Mouse (Mus musculus): ENCODE data around the gene Srrm4. TPM values are rescaled to one million over a fixed set of nuclear protein-coding genes. Genes with fewer than 3 reads are reported as not detected.
"Not testable (repeated sequence)": the region's sequence is repeated elsewhere in the genome, so short reads cannot be mapped to it uniquely, and the experiment has no call there.

Srrm4 gene
- polyA plus RNA-seq, 1 experiment from 2014 or later = 23.7 TPM

DNA sequence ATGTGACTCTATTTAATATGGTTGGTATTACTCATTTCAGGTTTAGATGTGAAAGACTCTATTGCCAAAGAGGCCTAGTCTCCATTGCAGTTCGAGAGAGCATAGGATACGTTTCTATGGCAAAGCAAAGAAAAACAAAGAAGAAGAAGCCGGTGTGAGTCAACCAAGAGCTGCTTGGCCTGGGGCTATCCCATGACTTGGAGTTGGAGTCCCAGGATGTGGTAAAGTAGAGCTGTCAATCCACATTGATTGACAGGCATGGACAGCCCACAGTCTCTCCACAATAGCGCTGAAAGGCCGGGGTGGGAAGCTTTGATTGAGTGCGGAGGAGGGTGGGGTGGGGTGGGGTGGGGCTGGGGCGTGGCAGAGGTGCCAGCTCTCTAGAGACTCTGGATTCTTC, 158.7 kb downstream of the Srrm4 start:
- no peaks in the 10 kb centered on the region for H3K27me3 ChIP-seq (replicated peaks)
- H3K4me2 ChIP-seq (replicated peaks) = no peak overlapping the region
- no peaks in the 10 kb centered on the region for H3K9me3 ChIP-seq
- H3K4me3 ChIP-seq = no peak overlapping the region
- WGBS = 59% methylated on average over 7 of the region's 7 CpGs
- H3K9ac ChIP-seq = no peak overlapping the region
- H3K36me3 ChIP-seq = no peaks in the 10 kb centered on the region
- H3K27ac ChIP-seq = no peak overlapping the region
- H3K4me1 ChIP-seq = peaks cover 3% of the 10 kb centered on the region; the same call in 1 of the 2 replicates
- no peak for ATAC-seq (ENCODE audit: low FRiP score, low read depth)

DNA sequence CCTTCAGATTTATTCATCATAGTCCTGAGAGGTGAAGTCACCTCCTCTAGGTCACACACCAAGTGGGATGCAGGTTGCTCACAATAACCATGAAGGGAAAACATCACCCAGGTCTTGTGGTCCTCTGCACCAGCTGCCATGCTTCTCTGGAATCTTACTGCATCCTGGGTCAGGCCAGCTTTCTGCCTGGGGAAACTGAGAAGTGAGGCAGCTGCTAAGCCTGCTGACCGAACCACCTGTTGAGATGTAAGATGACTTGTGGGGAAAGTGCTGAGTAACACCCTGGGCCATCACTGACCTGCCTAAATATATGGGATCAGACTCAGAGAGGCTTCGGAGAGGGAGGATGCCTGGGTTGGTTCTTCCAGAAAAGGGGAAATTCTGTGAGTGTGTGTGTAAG, 164.9 kb downstream of the Srrm4 start:
- Histone ChIP-seq H3K4me1 (peaks cover 15% of the 10 kb centered on the region), H3K9ac (no peak overlapping the region), H3K27ac (no peak overlapping the region), H3K9me3 (no peaks in the 10 kb centered on the region), H3K36me3 (no peaks in the 10 kb centered on the region), H3K4me3 (no peak overlapping the region), H3K4me2 (replicated peaks) (no peak overlapping the region), H3K27me3 (replicated peaks) (peaks cover 5% of the 10 kb centered on the region)
- no peak for ATAC-seq (ENCODE audit: low FRiP score, low read depth)
- 84% methylated on average over 2 of the region's 2 CpGs for WGBS

DNA sequence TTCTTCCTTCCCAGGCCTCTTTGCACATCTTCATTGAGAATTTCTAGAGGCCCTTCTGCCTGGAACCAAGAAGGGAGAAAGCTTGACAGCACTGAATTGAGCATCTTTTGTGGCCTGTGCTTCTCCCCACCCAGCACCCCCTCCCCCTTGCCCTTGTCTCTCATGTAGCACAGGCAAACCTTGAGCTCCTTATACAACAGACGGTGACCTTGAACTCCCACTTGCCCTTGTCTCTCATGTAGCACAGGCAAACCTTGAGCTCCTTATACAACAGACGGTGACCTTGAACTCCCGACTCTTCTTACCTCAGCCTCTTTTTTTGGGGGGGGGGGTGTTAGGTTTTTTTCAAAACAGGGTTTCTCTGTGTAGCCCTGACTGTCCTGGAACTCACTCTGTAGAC, 165.9 kb downstream of the Srrm4 start:
- H3K27me3 ChIP-seq (replicated peaks); H3K27ac ChIP-seq; H3K9me3 ChIP-seq; H3K4me2 ChIP-seq (replicated peaks); H3K36me3 ChIP-seq; ATAC-seq (ENCODE audit: low FRiP score, low read depth); H3K4me3 ChIP-seq; H3K9ac ChIP-seq: not testable (repeated sequence)
- H3K4me1 ChIP-seq = peaks cover 18% of the 10 kb centered on the region
- WGBS = 82% methylated on average over 3 of the region's 3 CpGs

DNA sequence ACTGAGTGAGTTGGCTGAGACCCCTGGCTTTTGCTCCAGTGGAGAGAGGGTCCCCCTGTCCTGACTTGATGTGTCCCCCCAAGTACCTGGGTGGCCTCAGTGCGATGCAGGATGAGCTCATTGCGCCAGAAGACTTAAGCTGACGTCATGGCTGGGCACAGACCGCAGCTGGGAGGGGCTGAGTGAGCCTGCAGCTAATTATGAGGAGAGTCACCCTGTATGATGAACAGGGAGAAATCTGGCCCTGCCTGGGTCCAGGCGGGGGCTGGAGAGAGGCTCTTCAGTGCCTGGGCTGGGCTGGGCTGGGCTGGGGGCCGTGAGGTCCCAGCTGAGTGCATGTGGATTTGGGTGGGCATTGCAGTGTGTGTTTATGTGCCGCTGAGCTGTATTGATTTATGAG, 166.3 kb downstream of the Srrm4 start:
- Histone ChIP-seq H3K4me3 (no peak overlapping the region), H3K9me3 (no peaks in the 10 kb centered on the region), H3K27ac (no peak overlapping the region), H3K9ac (no peak overlapping the region), H3K4me1 (peaks cover 21% of the 10 kb centered on the region), H3K27me3 (replicated peaks) (peaks cover 7% of the 10 kb centered on the region), H3K4me2 (replicated peaks) (no peak overlapping the region), H3K36me3 (no peaks in the 10 kb centered on the region)
- ATAC-seq (ENCODE audit: low FRiP score, low read depth) = 0 out of 2 replicates have a peak, but pooled peaks have one; percentile 35
- 65% methylated on average over 7 of the region's 7 CpGs for WGBS

DNA sequence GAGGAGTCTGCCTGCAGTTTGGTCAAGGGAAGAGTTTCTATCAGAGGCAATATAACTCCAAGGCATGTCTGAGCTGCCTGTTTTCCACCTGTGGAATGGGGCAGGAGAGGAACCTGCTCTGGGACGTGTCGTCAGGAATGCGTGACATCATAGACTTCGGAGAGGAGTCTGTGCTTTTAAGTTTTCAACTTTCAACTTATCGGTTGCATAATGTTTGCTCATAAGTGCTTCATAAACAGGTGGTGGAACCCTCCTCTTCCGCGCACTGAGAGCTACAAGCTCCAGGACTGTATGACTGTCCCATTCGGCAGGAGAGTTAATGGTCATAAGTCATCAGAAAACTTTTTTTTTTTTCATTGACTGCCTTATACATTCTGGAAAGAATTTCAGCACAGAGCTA, 167.9 kb downstream of the Srrm4 start:
- no peak overlapping the region for H3K9ac ChIP-seq
- peaks cover 21% of the 10 kb centered on the region for H3K4me1 ChIP-seq
- H3K9me3 ChIP-seq = no peaks in the 10 kb centered on the region
- peaks cover 7% of the 10 kb centered on the region for H3K27me3 ChIP-seq (replicated peaks)
- H3K27ac ChIP-seq = no peak overlapping the region
- ATAC-seq (ENCODE audit: low FRiP score, low read depth) = no peak
- WGBS = 78% methylated on average over 8 of the region's 8 CpGs
- H3K36me3 ChIP-seq = no peaks in the 10 kb centered on the region
- H3K4me3 ChIP-seq = no peak overlapping the region
- H3K4me2 ChIP-seq (replicated peaks) = no peak overlapping the region

DNA sequence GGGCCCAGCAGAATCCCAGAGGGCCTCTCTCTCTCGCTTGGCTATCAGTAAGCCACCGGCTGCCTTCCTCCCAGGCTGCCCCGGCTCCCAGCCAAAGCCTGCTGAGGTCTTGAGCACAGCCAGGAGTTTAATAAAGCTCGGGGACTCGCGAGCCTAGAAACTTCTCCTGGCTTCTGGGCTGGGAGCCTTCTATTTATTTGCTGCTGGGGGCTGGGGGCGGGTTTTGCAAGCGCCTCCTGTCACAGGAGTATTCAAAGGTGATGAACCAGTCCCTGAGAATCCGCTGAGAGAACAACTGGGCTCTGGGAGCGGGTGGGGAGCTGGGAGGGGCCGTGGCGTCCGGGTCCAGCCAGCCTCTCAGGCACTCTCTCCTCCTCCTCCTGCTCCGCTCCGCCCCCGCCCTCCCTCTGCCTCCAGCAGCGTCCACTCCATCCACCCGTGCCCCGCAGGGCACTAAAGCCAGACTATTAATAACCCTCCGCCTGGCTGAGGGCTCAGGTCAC, 168.9 kb downstream of the Srrm4 start, which contains the start of gene Hspb8:
Hspb8 (minus strand) TSS at position 166 of the 503 bp plus-strand sequence.
- WGBS = under 1% methylated on average over 19 of the region's 20 CpGs
- 0 out of 2 replicates have a peak, but pooled peaks have one; percentile 34 for ATAC-seq (ENCODE audit: low FRiP score, low read depth)
- Histone ChIP-seq H3K4me3 (peak within 1 kb of the TSS; percentile 18; the same call in 1 of the 2 replicates), H3K9ac (peak within 1 kb of the TSS; percentile 41; the same call in 1 of the 2 replicates), H3K36me3 (no peaks in the 10 kb centered on the region), H3K9me3 (no peaks in the 10 kb centered on the region), H3K4me2 (replicated peaks) (peak within 1 kb of the TSS; percentile 62), H3K27ac (no peak within 1 kb of the TSS), H3K4me1 (peaks cover 21% of the 10 kb centered on the region), H3K27me3 (replicated peaks) (peaks cover 7% of the 10 kb centered on the region)

DNA sequence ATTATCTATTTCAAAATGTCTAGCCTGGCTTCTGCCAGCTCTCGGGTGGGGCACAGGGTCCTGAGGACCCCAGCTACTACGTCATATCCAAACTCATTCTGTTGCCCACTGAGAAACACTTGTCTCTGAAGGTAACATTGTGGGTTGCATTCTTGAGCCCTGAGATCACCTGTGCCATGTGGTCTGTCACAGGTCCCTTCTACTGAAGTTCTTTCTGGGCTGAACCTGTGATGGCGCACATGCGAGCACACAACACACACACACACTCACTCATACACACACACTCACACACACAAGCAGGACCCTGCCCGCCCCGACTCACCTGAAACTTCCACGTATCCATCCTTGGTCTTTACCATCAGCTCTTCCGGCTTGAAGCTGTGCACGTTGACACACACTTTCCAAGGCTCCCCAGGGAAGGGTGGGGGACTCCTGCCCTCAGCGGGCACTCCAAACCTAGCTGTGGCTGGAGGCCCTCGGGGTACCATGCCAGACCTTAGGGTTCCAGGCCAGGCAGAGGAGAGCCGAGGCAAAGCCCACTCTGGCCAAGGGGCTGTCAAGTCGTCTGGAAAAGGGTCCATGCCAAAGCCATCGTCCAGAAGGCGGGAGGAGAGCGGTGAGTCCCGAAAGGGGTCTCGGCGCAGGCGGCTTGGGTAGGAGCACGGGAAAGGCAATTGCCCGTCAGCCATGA, 169.7 kb downstream of the Srrm4 start:
- H3K9ac ChIP-seq = no peak overlapping the region
- 0 out of 2 replicates have a peak overlapping the region, but pooled peaks have one; percentile 7 for H3K4me3 ChIP-seq
- peak overlapping the region; percentile 62 for H3K4me2 ChIP-seq (replicated peaks)
- H3K36me3 ChIP-seq = no peaks in the 10 kb centered on the region
- WGBS = 55% methylated on average over 22 of the region's 22 CpGs
- no peaks in the 10 kb centered on the region for H3K9me3 ChIP-seq
- peaks cover 7% of the 10 kb centered on the region for H3K27me3 ChIP-seq (replicated peaks)
- peaks cover 21% of the 10 kb centered on the region for H3K4me1 ChIP-seq
- H3K27ac ChIP-seq = no peak overlapping the region
- no peak for ATAC-seq (ENCODE audit: low FRiP score, low read depth)

DNA sequence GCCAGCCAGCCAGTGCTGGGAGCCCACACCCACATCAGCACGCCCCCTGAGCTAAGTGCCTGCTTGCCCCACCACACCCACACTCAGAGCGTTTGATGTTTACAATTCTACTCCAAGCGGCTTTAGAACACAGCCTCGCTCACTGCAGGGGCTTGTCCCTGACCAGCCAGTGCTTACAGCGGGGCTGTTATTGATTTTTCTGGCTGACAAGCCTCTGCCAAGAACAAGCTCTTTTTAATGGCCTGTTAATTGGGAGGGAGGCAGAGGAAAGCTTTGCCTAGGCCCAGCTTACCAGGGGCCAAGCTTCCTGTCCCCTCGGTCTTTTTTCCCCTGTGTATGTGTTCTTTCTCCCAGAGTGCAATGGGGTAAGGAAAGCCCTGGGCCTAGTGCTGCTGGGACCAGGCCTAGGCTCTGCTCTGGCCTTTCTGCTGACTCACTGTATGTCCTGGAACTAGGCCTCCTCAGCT, 170.8 kb downstream of the Srrm4 start:
- H3K9ac ChIP-seq = no peak overlapping the region
- H3K9me3 ChIP-seq = no peaks in the 10 kb centered on the region
- H3K27ac ChIP-seq = no peak overlapping the region; the same call in 1 of the 2 replicates
- no peaks in the 10 kb centered on the region for H3K36me3 ChIP-seq
- WGBS = 8% methylated on average over 6 of the region's 6 CpGs
- peaks cover 7% of the 10 kb centered on the region for H3K27me3 ChIP-seq (replicated peaks)
- H3K4me1 ChIP-seq = peaks cover 23% of the 10 kb centered on the region
- H3K4me3 ChIP-seq = no peak overlapping the region
- no peak for ATAC-seq (ENCODE audit: low FRiP score, low read depth)
- 0 out of 2 replicates have a peak overlapping the region, but pooled peaks have one; percentile 9 for H3K4me2 ChIP-seq (replicated peaks)

DNA sequence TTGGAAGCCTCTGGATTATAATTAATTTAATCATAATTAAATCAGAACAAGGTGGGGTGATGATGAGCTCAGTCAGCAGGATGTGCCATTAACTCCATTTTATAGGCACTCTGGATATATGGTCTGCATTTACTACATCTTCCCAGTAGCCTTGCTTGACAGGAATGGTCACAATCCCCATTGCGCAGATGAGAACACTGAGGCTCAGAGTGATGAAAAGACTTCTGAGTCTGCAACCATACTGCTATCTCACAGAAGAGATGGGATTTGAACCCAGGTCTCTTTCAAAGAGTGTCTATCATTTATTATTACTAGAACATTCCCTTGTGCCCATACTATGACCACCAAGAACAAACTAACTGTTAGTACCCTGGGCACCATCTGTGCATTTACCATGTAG, 171.4 kb downstream of the Srrm4 start:
- H3K4me3 ChIP-seq = no peak overlapping the region
- WGBS = 95% methylated on average over 1 of the region's 1 CpGs
- 0 out of 2 replicates have a peak overlapping the region, but pooled peaks have one; percentile 9 for H3K4me2 ChIP-seq (replicated peaks)
- H3K4me1 ChIP-seq = peaks cover 24% of the 10 kb centered on the region
- H3K9me3 ChIP-seq = no peaks in the 10 kb centered on the region
- no peaks in the 10 kb centered on the region for H3K36me3 ChIP-seq
- no peak overlapping the region for H3K27ac ChIP-seq
- no peak overlapping the region for H3K9ac ChIP-seq
- ATAC-seq (ENCODE audit: low FRiP score, low read depth) = no peak
- peaks cover 7% of the 10 kb centered on the region for H3K27me3 ChIP-seq (replicated peaks)

DNA sequence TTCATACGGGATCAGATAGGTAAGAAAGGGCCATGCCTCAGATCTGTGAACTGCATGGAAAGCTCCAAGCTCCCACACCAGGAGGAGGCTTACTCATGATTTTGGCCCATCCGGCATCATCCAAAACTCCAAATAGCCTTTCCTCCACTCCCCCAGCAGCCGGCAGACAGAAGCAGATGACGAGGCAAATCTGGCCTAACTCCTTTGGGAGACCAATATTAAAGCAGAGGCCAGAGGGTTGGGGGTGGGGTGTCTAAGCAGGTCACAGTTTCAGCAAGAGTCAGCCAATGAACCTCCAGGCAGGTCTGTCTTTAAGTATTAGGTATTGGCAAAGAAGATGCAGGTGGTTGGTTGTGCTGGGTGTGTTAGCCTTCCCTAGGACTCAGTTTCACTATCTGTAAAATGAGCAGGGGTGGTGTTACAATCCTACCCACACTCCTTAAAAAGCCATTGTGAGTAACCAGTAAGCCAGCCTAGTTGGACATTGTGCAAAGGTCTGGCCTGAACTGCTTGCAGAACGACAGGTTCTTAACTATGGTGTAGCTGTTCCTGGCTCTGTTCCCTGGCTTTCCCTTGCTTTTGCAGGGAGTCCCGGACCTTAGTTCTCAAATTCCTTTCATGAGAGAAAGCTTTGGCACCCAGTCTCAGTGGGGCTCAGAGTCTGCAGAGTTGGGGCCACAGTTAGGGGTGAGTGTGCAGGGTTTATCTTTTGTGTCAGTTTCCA, 172.1 kb downstream of the Srrm4 start:
- no peak overlapping the region for H3K9ac ChIP-seq
- H3K4me3 ChIP-seq = no peak overlapping the region
- no peaks in the 10 kb centered on the region for H3K9me3 ChIP-seq
- H3K27ac ChIP-seq = no peak overlapping the region
- no peak for ATAC-seq (ENCODE audit: low FRiP score, low read depth)
- no peaks in the 10 kb centered on the region for H3K36me3 ChIP-seq
- 65% methylated on average over 6 of the region's 6 CpGs for WGBS
- H3K4me2 ChIP-seq (replicated peaks) = no peak overlapping the region
- peaks cover 7% of the 10 kb centered on the region for H3K27me3 ChIP-seq (replicated peaks)
- peaks cover 24% of the 10 kb centered on the region for H3K4me1 ChIP-seq

DNA sequence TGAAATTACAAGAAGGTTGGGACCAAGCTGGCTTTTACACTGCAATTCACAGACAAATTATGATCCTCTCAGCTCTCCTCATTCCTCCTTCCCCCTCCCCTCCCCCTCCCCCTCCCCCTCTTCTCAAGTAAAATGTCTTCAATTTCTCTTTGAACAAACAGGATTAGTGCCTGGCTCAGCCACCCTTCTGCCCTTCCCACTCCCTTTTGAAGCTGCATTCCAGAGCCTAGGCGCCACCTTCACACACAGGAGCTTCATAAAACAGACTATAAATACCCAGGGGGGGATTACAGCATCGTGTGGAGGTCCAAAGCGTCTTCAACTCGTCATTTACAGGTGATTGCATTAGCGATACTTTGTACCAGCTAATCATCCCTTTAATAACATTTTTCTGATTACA, 175.4 kb downstream of the Srrm4 start:
- H3K4me3 ChIP-seq = no peak overlapping the region
- no peak overlapping the region for H3K9ac ChIP-seq
- peaks cover 12% of the 10 kb centered on the region for H3K4me1 ChIP-seq
- H3K36me3 ChIP-seq = no peaks in the 10 kb centered on the region
- ATAC-seq (ENCODE audit: low FRiP score, low read depth) = no peak
- no peak overlapping the region for H3K27ac ChIP-seq
- H3K27me3 ChIP-seq (replicated peaks) = no peaks in the 10 kb centered on the region
- whole genome bisulfite sequencing = 17% methylated on average over 5 of the region's 5 CpGs
- H3K4me2 ChIP-seq (replicated peaks) = no peak overlapping the region
- no peaks in the 10 kb centered on the region for H3K9me3 ChIP-seq

Data from neural tube, embryonic 12.5 days (tissue).